Mouse (Mus musculus): ENCODE measurements around the gene Rgp1. TPM values are rescaled to one million over a fixed set of nuclear protein-coding genes. Genes with fewer than 3 reads are reported as not detected.
"Not testable (repeated sequence)": the region's sequence is repeated elsewhere in the genome, so short reads cannot be mapped to it uniquely, and the experiment has no call there.

Rgp1 gene
- polyA plus RNA-seq, 1 experiment: 27.9 TPM

- H3K4me1 ChIP-seq (ENCODE audit: control insufficient read depth, insufficient read depth, low read length): no peaks in the 10 kb centered on the region
- no peak overlapping the region for H3K9ac ChIP-seq (ENCODE audit: low read depth, poor library complexity, severe bottlenecking)
- H3K27me3 ChIP-seq (ENCODE audit: control insufficient read depth, insufficient read depth, low read length, poor library complexity, severe bottlenecking): no peaks in the 10 kb centered on the region
- peaks cover 83% of the 10 kb centered on the region for H3K36me3 ChIP-seq (ENCODE audit: control insufficient read depth, insufficient read depth, low read length, poor library complexity, severe bottlenecking)
- H3K4me3 ChIP-seq (ENCODE audit: low read depth, low read length): no peak overlapping the region
- TF ChIP-seq POLR2A (IDR thresholded peaks at IDR 0.05; ENCODE audit: insufficient read depth, low read length): no peak
- no peak for TF ChIP-seq EP300 (IDR thresholded peaks at IDR 0.05; ENCODE audit: insufficient read depth, low read depth, low read length)
- TF ChIP-seq CTCF (IDR thresholded peaks at IDR 0.05; ENCODE audit: low read depth, low read length): no peak
- peaks cover 43% of the 10 kb centered on the region for H3K9me3 ChIP-seq (replicated peaks; ENCODE audit: control insufficient read depth, insufficient read depth, low read length, poor library complexity, severe bottlenecking)
- H3K27ac ChIP-seq (ENCODE audit: insufficient read depth, low read length): no peak overlapping the region
Measured at GRCm38 (mm10) chr4:43542044-43542443, 36.5 kb upstream of the Rgp1 start.

GRCm38 (mm10) chr4:43546375-43547047, 32.0 kb upstream of the Rgp1 start:
- TF ChIP-seq EP300 (IDR thresholded peaks at IDR 0.05; ENCODE audit: insufficient read depth, low read depth, low read length): no peak
- TF ChIP-seq CTCF (IDR thresholded peaks at IDR 0.05; ENCODE audit: low read depth, low read length): no peak
- no peak for TF ChIP-seq POLR2A (IDR thresholded peaks at IDR 0.05; ENCODE audit: insufficient read depth, low read length)
- H3K27ac ChIP-seq (ENCODE audit: insufficient read depth, low read length): no peak overlapping the region

GRCm38 (mm10) chr4:43547160-43547559, 31.4 kb upstream of the Rgp1 start:
- Histone ChIP-seq H3K9ac (ENCODE audit: low read depth, poor library complexity, severe bottlenecking) (no peak overlapping the region), H3K36me3 (ENCODE audit: control insufficient read depth, insufficient read depth, low read length, poor library complexity, severe bottlenecking) (peaks cover 66% of the 10 kb centered on the region), H3K9me3 (replicated peaks; ENCODE audit: control insufficient read depth, insufficient read depth, low read length, poor library complexity, severe bottlenecking) (peaks cover 18% of the 10 kb centered on the region), H3K27me3 (ENCODE audit: control insufficient read depth, insufficient read depth, low read length, poor library complexity, severe bottlenecking) (no peaks in the 10 kb centered on the region), H3K27ac (ENCODE audit: insufficient read depth, low read length) (no peak overlapping the region), H3K4me1 (ENCODE audit: control insufficient read depth, insufficient read depth, low read length) (no peaks in the 10 kb centered on the region), H3K4me3 (ENCODE audit: low read depth, low read length) (no peak overlapping the region)
- TF ChIP-seq CTCF (IDR thresholded peaks at IDR 0.05; ENCODE audit: low read depth, low read length): no peak
- no peak for TF ChIP-seq POLR2A (IDR thresholded peaks at IDR 0.05; ENCODE audit: insufficient read depth, low read length)
- no peak for TF ChIP-seq EP300 (IDR thresholded peaks at IDR 0.05; ENCODE audit: insufficient read depth, low read depth, low read length)

More at GRCm38 (mm10) chr4:43546375-43547047, 32.0 kb upstream of the Rgp1 start:
- H3K9ac ChIP-seq (ENCODE audit: low read depth, poor library complexity, severe bottlenecking): no peak overlapping the region
- H3K4me3 ChIP-seq (ENCODE audit: low read depth, low read length): no peak overlapping the region
- H3K27me3 ChIP-seq (ENCODE audit: control insufficient read depth, insufficient read depth, low read length, poor library complexity, severe bottlenecking): no peaks in the 10 kb centered on the region
- H3K4me1 ChIP-seq (ENCODE audit: control insufficient read depth, insufficient read depth, low read length): no peaks in the 10 kb centered on the region
- peaks cover 70% of the 10 kb centered on the region for H3K36me3 ChIP-seq (ENCODE audit: control insufficient read depth, insufficient read depth, low read length, poor library complexity, severe bottlenecking)
- H3K9me3 ChIP-seq (replicated peaks; ENCODE audit: control insufficient read depth, insufficient read depth, low read length, poor library complexity, severe bottlenecking): peaks cover 25% of the 10 kb centered on the region

GRCm38 (mm10) chr4:43549055-43549454, 29.5 kb upstream of the Rgp1 start:
- Histone ChIP-seq H3K27me3 (ENCODE audit: control insufficient read depth, insufficient read depth, low read length, poor library complexity, severe bottlenecking) (no peaks in the 10 kb centered on the region), H3K9ac (ENCODE audit: low read depth, poor library complexity, severe bottlenecking) (no peak overlapping the region), H3K4me1 (ENCODE audit: control insufficient read depth, insufficient read depth, low read length) (no peaks in the 10 kb centered on the region), H3K9me3 (replicated peaks; ENCODE audit: control insufficient read depth, insufficient read depth, low read length, poor library complexity, severe bottlenecking) (no peaks in the 10 kb centered on the region), H3K27ac (ENCODE audit: insufficient read depth, low read length) (no peak overlapping the region), H3K36me3 (ENCODE audit: control insufficient read depth, insufficient read depth, low read length, poor library complexity, severe bottlenecking) (peaks cover 65% of the 10 kb centered on the region), H3K4me3 (ENCODE audit: low read depth, low read length) (no peak overlapping the region)
- no peak for TF ChIP-seq EP300 (IDR thresholded peaks at IDR 0.05; ENCODE audit: insufficient read depth, low read depth, low read length)
- no peak for TF ChIP-seq POLR2A (IDR thresholded peaks at IDR 0.05; ENCODE audit: insufficient read depth, low read length)
- no peak for TF ChIP-seq CTCF (IDR thresholded peaks at IDR 0.05; ENCODE audit: low read depth, low read length)

GRCm38 (mm10) chr4:43551854-43552253, 26.7 kb upstream of the Rgp1 start:
- H3K27me3 ChIP-seq (ENCODE audit: control insufficient read depth, insufficient read depth, low read length, poor library complexity, severe bottlenecking); H3K9me3 ChIP-seq (replicated peaks; ENCODE audit: control insufficient read depth, insufficient read depth, low read length, poor library complexity, severe bottlenecking); H3K4me3 ChIP-seq (ENCODE audit: low read depth, low read length); H3K9ac ChIP-seq (ENCODE audit: low read depth, poor library complexity, severe bottlenecking); H3K4me1 ChIP-seq (ENCODE audit: control insufficient read depth, insufficient read depth, low read length); H3K27ac ChIP-seq (ENCODE audit: insufficient read depth, low read length): not testable (repeated sequence)
- H3K36me3 ChIP-seq (ENCODE audit: control insufficient read depth, insufficient read depth, low read length, poor library complexity, severe bottlenecking): peaks cover 59% of the 10 kb centered on the region

GRCm38 (mm10) chr4:43552437-43552836, 26.1 kb upstream of the Rgp1 start:
- H3K9ac ChIP-seq (ENCODE audit: low read depth, poor library complexity, severe bottlenecking): no peak overlapping the region
- TF ChIP-seq POLR2A (IDR thresholded peaks at IDR 0.05; ENCODE audit: insufficient read depth, low read length) (no peak), CTCF (IDR thresholded peaks at IDR 0.05; ENCODE audit: low read depth, low read length) (no peak), EP300 (IDR thresholded peaks at IDR 0.05; ENCODE audit: insufficient read depth, low read depth, low read length) (no peak)
- H3K4me1 ChIP-seq (ENCODE audit: control insufficient read depth, insufficient read depth, low read length): peaks cover 5% of the 10 kb centered on the region
- peaks cover 59% of the 10 kb centered on the region for H3K36me3 ChIP-seq (ENCODE audit: control insufficient read depth, insufficient read depth, low read length, poor library complexity, severe bottlenecking)
- no peaks in the 10 kb centered on the region for H3K9me3 ChIP-seq (replicated peaks; ENCODE audit: control insufficient read depth, insufficient read depth, low read length, poor library complexity, severe bottlenecking)
- no peak overlapping the region for H3K27ac ChIP-seq (ENCODE audit: insufficient read depth, low read length)
- no peaks in the 10 kb centered on the region for H3K27me3 ChIP-seq (ENCODE audit: control insufficient read depth, insufficient read depth, low read length, poor library complexity, severe bottlenecking)
- H3K4me3 ChIP-seq (ENCODE audit: low read depth, low read length): no peak overlapping the region

Measured in ES-Bruce4 (cell line).